Mouse (Mus musculus) liver, embryonic 15.5 days (tissue): ENCODE data around the gene Ypel3. TPM values are rescaled to one million over a fixed set of nuclear protein-coding genes. Genes with fewer than 3 reads are reported as not detected.

ENCODE experiments used
- polyA plus RNA-seq: library from polyadenylated mRNA; unstranded; fragments of >200 nt; fragmentation: Nextera tagmentation; extraction: Ambion mirVana; gene quantifications from 2 replicates; pipeline ENCODE4 v1.2.1, GENCODE M21; 2015

Ypel3 gene
- polyA plus RNA-seq, 1 experiment from 2014 or later, result 103 TPM

Other genes with a start within 250 kb of the Ypel3 start
- gene Eif3c, start 210.5 kb upstream of the Ypel3 start, polyA plus RNA-seq, result 79.3 and 86.2 TPM in 2 replicates
- 2.3 and 2.5 TPM in 2 replicates for gene Apobr, start 192.0 kb upstream of the Ypel3 start, polyA plus RNA-seq
- gene Cln3, start 191.1 kb upstream of the Ypel3 start, polyA plus RNA-seq, result 11.9 and 12.6 TPM in 2 replicates
- gene Il27, start 182.0 kb upstream of the Ypel3 start, polyA plus RNA-seq, result 0.12 and 0.18 TPM in 2 replicates
- 3.7 and 4.6 TPM in 2 replicates for gene Nupr1, start 146.1 kb upstream of the Ypel3 start, polyA plus RNA-seq
- 29.1 and 31.0 TPM in 2 replicates for gene Sgf29, start 127.6 kb upstream of the Ypel3 start, polyA plus RNA-seq
- 37.8 and 52.1 TPM in 2 replicates for gene Sult1a1, start 100.5 kb upstream of the Ypel3 start, polyA plus RNA-seq
- gene Bola2, start 81.6 kb upstream of the Ypel3 start, polyA plus RNA-seq, result 71.8 and 82.7 TPM in 2 replicates
- 3.0 TPM in 2 replicates for gene Slx1b, start 81.2 kb upstream of the Ypel3 start, polyA plus RNA-seq
- gene Coro1a, start 69.2 kb upstream of the Ypel3 start, polyA plus RNA-seq, result 109 and 118 TPM in 2 replicates
- 20.0 and 23.5 TPM in 2 replicates for gene Mapk3, start 17.4 kb upstream of the Ypel3 start, polyA plus RNA-seq
- gene Gdpd3, start 10.6 kb upstream of the Ypel3 start, polyA plus RNA-seq, result 0.74 and 0.84 TPM in 2 replicates
- 0.50 and 0.79 TPM in 2 replicates for gene Tbx6, start 4.5 kb downstream of the Ypel3 start, polyA plus RNA-seq
- gene Ppp4c, start 15.5 kb downstream of the Ypel3 start, polyA plus RNA-seq, result 107 and 113 TPM in 2 replicates
- gene Fam57b, start 20.7 kb downstream of the Ypel3 start, polyA plus RNA-seq, result not detected in 2 replicates
- gene 4930451I11Rik, start 54.7 kb downstream of the Ypel3 start, polyA plus RNA-seq, result not detected in 2 replicates
- gene Doc2a, start 70.5 kb downstream of the Ypel3 start, polyA plus RNA-seq, result 0.09 TPM in 1 of 2 replicates, not detected in the other
- 8.6 and 13.6 TPM in 2 replicates for gene Hirip3, start 85.0 kb downstream of the Ypel3 start, polyA plus RNA-seq
- 29.4 and 33.9 TPM in 2 replicates for gene Ino80e, start 85.4 kb downstream of the Ypel3 start, polyA plus RNA-seq
- 11.3 and 12.9 TPM in 2 replicates for gene Taok2, start 107.7 kb downstream of the Ypel3 start, polyA plus RNA-seq
- gene Tmem219, start 146.0 kb downstream of the Ypel3 start, polyA plus RNA-seq, result 17.0 and 19.3 TPM in 2 replicates
- 4.1 and 5.0 TPM in 2 replicates for gene Kctd13, start 151.9 kb downstream of the Ypel3 start, polyA plus RNA-seq
- gene Asphd1, start 172.6 kb downstream of the Ypel3 start, polyA plus RNA-seq, result not detected in 2 replicates
- gene Sez6l2, start 173.6 kb downstream of the Ypel3 start, polyA plus RNA-seq, result 0.07 and 0.12 TPM in 2 replicates
- 44.8 and 51.7 TPM in 2 replicates for gene Cdipt, start 199.0 kb downstream of the Ypel3 start, polyA plus RNA-seq
- 0.46 and 0.63 TPM in 2 replicates for gene Cdiptos, start 199.1 kb downstream of the Ypel3 start, polyA plus RNA-seq
- gene Mvp, start 237.7 kb downstream of the Ypel3 start, polyA plus RNA-seq, result 9.2 TPM in 2 replicates
- not detected in 2 replicates for gene Pagr1b, start 239.5 kb downstream of the Ypel3 start, polyA plus RNA-seq
- gene Pagr1a, start 240.4 kb downstream of the Ypel3 start, polyA plus RNA-seq, result 32.8 and 39.1 TPM in 2 replicates
- 3.6 and 4.0 TPM in 2 replicates for gene Gm42742, start 244.1 kb downstream of the Ypel3 start, polyA plus RNA-seq
- 0.13 and 0.56 TPM in 2 replicates for gene Prrt2, start 244.3 kb downstream of the Ypel3 start, polyA plus RNA-seq